Mouse (Mus musculus) limb, embryonic 12.5 days (tissue): ENCODE results near the gene Gm37240. TPM values are rescaled to one million over a fixed set of nuclear protein-coding genes. Genes with fewer than 3 reads are reported as not detected.

Experiments
- ATAC-seq: fragments of 200-750 bp; cut with Nextera tagmentation; 2 replicates; pipeline ENCODE4 v1.8.0; 2017; ENCODE audit warnings: low read depth, moderate TSS enrichment; ENCODE audit not compliant: insufficient number of reproducible peaks, insufficient read depth, low FRiP score, low TSS enrichment
- H3K27ac ChIP-seq: fragments of 300-500 bp; sonication (generic); 2 replicates; pipeline ENCODE4 v1.5.1; 2016; ENCODE audit warnings: mild to moderate bottlenecking, moderate library complexity
- H3K27me3 ChIP-seq: fragments of 300-500 bp; sonication (generic); 2 replicates; pipeline ENCODE4 v1.6.1; 2016; ENCODE audit warnings: mild to moderate bottlenecking, moderate library complexity
- H3K36me3 ChIP-seq: fragments of 300-500 bp; sonication (generic); 2 replicates; pipeline ENCODE4 v1.6.1; 2016; ENCODE audit warnings: mild to moderate bottlenecking, moderate library complexity
- H3K4me1 ChIP-seq: fragments of 300-500 bp; sonication (generic); replicated peaks from 2 replicates; pipeline ENCODE4 v1.6.1; 2016
- H3K4me2 ChIP-seq: fragments of 300-500 bp; sonication (generic); 2 replicates; pipeline ENCODE4 v1.6.1; 2016; ENCODE audit warnings: mild to moderate bottlenecking, moderate library complexity
- H3K4me3 ChIP-seq: fragments of 300-500 bp; sonication (generic); replicated peaks from 2 replicates; pipeline ENCODE4 v1.5.1; 2016; ENCODE audit warnings: mild to moderate bottlenecking
- H3K9ac ChIP-seq: fragments of 300-500 bp; sonication (generic); replicated peaks from 2 replicates; pipeline ENCODE4 v1.6.1; 2016; ENCODE audit warnings: mild to moderate bottlenecking, moderate library complexity
- H3K9me3 ChIP-seq: fragments of 300-500 bp; sonication (generic); 2 replicates; pipeline ENCODE4 v1.6.1; 2016; ENCODE audit warnings: mild to moderate bottlenecking, moderate library complexity
- WGBS: fragments of 180-500 bp; shearing (Covaris S2); methylation state at CpG from one replicate; pipeline ENCODE4 v1.1.7; 2016; 5-methylcytosine and 5-hydroxymethylcytosine counted together
- polyA plus RNA-seq: library from polyadenylated mRNA; unstranded; fragments of >200 nt; fragmentation: Nextera tagmentation; extraction: Ambion mirVana; gene quantifications from 2 replicates; pipeline ENCODE4 v1.2.1, GENCODE M21; 2016

The Gm37240 gene
- polyA plus RNA-seq, 1 experiment from 2014 or later = 3.4 TPM

DNA sequence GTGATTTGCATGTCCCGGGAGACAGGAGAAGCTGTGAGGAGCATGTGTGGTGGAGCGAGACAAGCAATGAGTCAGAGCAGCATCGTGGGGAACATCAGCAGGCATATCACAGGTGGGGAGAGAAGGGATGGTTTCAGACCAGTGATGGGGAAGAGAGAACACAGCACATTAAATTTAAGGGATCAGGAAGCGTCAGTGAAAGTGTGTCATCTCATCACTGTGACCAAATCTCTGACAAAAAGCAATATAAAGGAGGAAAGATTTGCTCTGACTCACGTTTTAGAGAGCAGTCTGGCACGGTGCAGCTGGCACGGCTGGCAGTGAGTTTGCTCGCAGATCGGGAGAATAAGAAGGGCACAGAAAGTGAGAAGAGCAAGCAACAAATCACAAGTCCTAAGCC lies 592.1 kb downstream of the Gm37240 start:
- Histone ChIP-seq H3K4me1 (peaks cover 5% of the 10 kb centered on the region; the same call in 1 of the 2 replicates), H3K27ac (no peak overlapping the region), H3K9me3 (no peaks in the 10 kb centered on the region), H3K4me2 (no peak overlapping the region), H3K36me3 (no peaks in the 10 kb centered on the region), H3K4me3 (no peak overlapping the region), H3K27me3 (no peaks in the 10 kb centered on the region), H3K9ac (no peak overlapping the region)
- 85% methylated on average over 9 of the region's 9 CpGs for WGBS
- no peak for ATAC-seq

DNA sequence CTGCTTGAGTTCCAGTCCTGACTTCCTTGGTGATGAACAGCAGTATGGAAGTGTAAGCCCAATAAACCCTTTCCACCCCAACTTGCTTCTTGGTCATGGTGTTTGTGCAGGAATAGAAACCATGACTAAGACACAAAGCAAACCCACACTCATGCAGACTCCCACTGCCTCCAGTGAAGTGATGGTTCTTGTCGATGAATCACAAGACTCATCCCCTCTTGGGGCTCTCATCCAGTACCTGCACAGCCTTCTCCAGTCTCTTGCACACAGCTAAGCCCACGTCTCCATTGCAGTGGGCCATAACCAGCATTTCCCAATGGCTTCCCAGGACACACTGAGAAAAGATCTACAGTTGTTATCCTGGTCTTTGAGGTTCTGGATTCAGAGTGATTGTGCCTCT lies 599.7 kb downstream of the Gm37240 start:
- no peak for ATAC-seq
- Histone ChIP-seq H3K9me3 (no peaks in the 10 kb centered on the region), H3K9ac (no peak overlapping the region), H3K4me3 (no peak overlapping the region), H3K4me2 (no peak overlapping the region), H3K36me3 (no peaks in the 10 kb centered on the region), H3K27me3 (no peaks in the 10 kb centered on the region), H3K4me1 (no peaks in the 10 kb centered on the region), H3K27ac (no peak overlapping the region)
- 80% methylated on average over 2 of the region's 2 CpGs for WGBS

DNA sequence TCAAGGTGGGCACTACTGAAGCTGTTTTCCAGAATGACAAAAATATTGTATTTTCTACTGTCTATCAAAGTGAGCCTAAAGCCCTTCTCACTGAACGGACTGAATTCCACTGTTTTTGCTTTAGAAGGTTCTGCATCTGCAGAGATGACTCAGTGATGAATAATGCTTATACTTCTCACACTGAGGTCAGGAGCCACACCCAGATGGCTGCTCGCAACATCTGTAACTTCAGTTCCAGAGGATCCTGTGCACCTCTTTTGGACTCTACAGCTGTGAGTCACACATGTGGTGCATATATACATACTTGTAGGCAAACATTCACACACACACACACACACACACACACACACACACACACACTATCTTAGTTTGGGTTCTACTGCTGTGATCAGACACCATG lies 602.8 kb downstream of the Gm37240 start:
- H3K27me3 ChIP-seq = no peaks in the 10 kb centered on the region
- no peak overlapping the region for H3K9ac ChIP-seq
- H3K4me3 ChIP-seq = no peak overlapping the region
- no peaks in the 10 kb centered on the region for H3K36me3 ChIP-seq
- H3K27ac ChIP-seq = no peak overlapping the region
- no peaks in the 10 kb centered on the region for H3K4me1 ChIP-seq
- WGBS = 84% methylated on average over 2 of the region's 2 CpGs
- no peak for ATAC-seq
- H3K4me2 ChIP-seq = no peak overlapping the region
- H3K9me3 ChIP-seq = no peaks in the 10 kb centered on the region

DNA sequence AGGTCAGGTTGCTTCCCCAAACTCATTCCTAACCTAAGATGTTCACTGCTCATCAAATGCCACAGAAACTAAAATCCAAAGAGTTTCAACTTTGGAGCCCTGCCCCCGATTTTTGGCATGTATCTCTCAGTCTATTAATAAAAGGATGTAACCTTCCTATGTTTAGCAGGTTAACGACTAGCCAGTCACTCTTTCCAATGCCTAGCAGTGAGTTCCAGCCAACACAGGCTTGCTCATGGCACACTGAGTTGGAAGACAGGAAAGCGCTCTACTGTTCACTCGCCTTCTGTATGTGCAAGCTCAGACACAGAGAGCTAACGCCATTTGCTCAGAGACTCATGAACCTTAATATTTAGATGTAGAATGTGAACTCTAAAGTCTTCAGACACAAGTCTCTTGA lies 604.5 kb downstream of the Gm37240 start:
- H3K9ac ChIP-seq = no peak overlapping the region
- ATAC-seq = no peak
- no peak overlapping the region for H3K27ac ChIP-seq
- H3K4me2 ChIP-seq = no peak overlapping the region
- no peaks in the 10 kb centered on the region for H3K4me1 ChIP-seq
- no peaks in the 10 kb centered on the region for H3K36me3 ChIP-seq
- WGBS = 89% methylated on average over 5 of the region's 5 CpGs
- H3K27me3 ChIP-seq = no peaks in the 10 kb centered on the region
- H3K9me3 ChIP-seq = no peaks in the 10 kb centered on the region
- H3K4me3 ChIP-seq = no peak overlapping the region

DNA sequence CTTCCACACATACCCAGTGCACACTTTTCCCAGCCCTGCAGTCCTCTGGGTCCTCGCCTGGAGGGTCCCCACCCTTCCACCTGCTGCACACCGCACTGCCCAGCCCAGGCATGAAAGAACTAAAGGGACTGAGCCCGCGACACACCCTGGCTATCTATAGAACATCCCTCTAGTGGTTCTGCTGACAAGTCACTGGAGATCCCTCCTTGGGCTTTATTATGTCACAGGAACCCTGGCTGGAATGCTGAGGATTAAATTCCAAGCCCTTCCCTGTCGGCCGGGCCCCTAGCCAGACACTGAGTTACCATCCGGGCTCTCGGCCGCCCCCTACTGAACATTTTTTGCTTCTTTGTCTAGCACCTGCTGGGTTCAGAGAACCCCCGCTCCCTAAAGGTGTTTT lies 612.2 kb downstream of the Gm37240 start:
- Histone ChIP-seq H3K27me3 (no peaks in the 10 kb centered on the region), H3K4me1 (no peaks in the 10 kb centered on the region), H3K9ac (no peak overlapping the region), H3K27ac (no peak overlapping the region), H3K4me3 (no peak overlapping the region), H3K36me3 (no peaks in the 10 kb centered on the region), H3K4me2 (no peak overlapping the region), H3K9me3 (no peaks in the 10 kb centered on the region)
- WGBS = 57% methylated on average over 10 of the region's 10 CpGs
- ATAC-seq = peak; percentile 63; the same call in 1 of the 2 replicates

DNA sequence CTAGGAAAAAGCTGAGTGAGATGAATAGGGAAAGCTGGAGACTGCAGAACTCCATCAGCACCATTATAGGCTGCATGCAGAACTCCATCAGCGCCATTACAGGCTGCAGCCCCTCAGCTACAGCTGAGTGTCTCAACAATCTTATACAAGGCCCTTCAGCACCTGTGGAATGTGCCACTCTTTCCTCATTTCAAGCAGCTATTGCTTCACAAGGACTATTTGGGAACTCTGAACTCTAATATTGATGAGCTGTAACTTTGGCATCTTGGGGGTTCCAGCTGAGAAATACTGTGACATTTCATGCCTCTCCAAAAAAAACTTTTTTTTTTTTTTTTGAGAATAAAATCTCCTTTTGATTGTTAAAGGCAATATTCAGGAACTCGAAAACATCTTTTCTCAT lies 615.8 kb downstream of the Gm37240 start:
- H3K4me2 ChIP-seq = no peak overlapping the region
- no peak for ATAC-seq
- no peaks in the 10 kb centered on the region for H3K36me3 ChIP-seq
- WGBS = 82% methylated on average over 2 of the region's 2 CpGs
- H3K27me3 ChIP-seq = no peaks in the 10 kb centered on the region
- H3K4me1 ChIP-seq = no peaks in the 10 kb centered on the region
- H3K4me3 ChIP-seq = no peak overlapping the region
- no peak overlapping the region for H3K27ac ChIP-seq
- H3K9ac ChIP-seq = no peak overlapping the region
- H3K9me3 ChIP-seq = no peaks in the 10 kb centered on the region

DNA sequence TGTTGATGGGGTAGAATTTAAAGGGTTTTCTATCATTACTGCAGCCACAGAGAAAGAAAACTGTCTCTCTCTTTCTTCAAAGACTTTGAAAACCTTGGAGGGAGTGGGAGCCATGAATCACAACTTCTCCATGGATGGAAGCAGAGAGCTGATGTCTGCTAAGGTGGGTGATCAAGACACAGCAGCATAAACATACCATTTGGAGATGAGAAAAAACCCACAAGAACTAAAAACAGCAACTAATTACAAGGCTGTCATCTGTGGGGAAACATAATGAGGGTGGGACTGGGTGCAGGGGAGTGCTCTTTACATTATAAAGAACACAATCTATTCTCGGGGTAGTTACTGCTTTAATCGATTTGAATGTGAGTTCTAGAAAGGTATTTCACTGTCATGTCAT lies 622.4 kb downstream of the Gm37240 start:
- H3K36me3 ChIP-seq = no peaks in the 10 kb centered on the region
- H3K4me3 ChIP-seq = no peak overlapping the region
- no peak overlapping the region for H3K4me2 ChIP-seq
- H3K9ac ChIP-seq = no peak overlapping the region
- ATAC-seq = no peak
- H3K27ac ChIP-seq = no peak overlapping the region
- no peaks in the 10 kb centered on the region for H3K9me3 ChIP-seq
- no peaks in the 10 kb centered on the region for H3K4me1 ChIP-seq
- WGBS = 78% methylated on average over 2 of the region's 2 CpGs
- H3K27me3 ChIP-seq = no peaks in the 10 kb centered on the region

DNA sequence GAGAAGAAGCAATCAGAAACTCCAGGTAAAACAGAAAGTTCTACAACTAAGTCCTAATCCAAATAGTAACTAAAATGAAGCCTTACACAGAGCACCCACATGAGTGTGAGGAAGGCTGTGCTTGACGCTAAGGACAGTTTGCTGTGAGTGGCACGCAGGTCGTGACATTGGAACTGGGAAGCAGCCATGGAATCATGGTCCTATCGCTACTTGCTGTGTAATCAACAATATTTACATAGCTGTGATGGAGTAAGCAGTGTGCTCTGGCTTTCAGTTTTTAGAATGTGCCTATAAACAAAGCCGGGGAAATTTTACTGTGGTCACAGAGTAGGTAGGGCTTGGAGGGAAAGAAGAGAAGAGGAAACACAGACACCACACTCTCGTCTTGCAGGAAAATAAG lies 622.8 kb downstream of the Gm37240 start:
- no peaks in the 10 kb centered on the region for H3K4me1 ChIP-seq
- no peak overlapping the region for H3K27ac ChIP-seq
- no peak overlapping the region for H3K4me3 ChIP-seq
- H3K9me3 ChIP-seq = no peaks in the 10 kb centered on the region
- WGBS = 78% methylated on average over 6 of the region's 6 CpGs
- no peaks in the 10 kb centered on the region for H3K27me3 ChIP-seq
- no peaks in the 10 kb centered on the region for H3K36me3 ChIP-seq
- no peak overlapping the region for H3K9ac ChIP-seq
- H3K4me2 ChIP-seq = no peak overlapping the region
- no peak for ATAC-seq

DNA sequence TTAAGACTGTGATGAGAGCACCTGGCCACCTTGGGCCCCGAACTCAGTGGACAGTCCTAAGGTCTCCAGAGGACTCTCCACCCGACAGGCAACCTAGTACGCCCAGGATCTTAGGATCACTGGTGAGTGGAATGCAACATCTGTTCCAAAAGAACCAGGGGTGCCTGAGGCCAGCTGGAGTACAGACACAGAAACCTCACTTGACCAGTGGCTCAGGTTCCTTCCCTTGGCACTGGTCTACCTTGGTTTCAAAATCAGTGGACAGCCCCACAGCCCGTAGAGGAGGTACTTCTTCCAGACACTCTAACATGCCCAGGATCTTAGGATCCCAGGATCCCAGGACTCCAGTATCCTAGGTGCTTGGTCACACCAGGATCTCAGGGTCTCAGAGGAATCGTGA lies 632.8 kb downstream of the Gm37240 start:
- Histone ChIP-seq H3K4me1 (no peaks in the 10 kb centered on the region), H3K4me2 (no peak overlapping the region), H3K9me3 (no peaks in the 10 kb centered on the region), H3K27ac (no peak overlapping the region), H3K36me3 (no peaks in the 10 kb centered on the region), H3K9ac (no peak overlapping the region), H3K4me3 (no peak overlapping the region), H3K27me3 (no peaks in the 10 kb centered on the region)
- no peak for ATAC-seq
- WGBS = 80% methylated on average over 5 of the region's 5 CpGs

DNA sequence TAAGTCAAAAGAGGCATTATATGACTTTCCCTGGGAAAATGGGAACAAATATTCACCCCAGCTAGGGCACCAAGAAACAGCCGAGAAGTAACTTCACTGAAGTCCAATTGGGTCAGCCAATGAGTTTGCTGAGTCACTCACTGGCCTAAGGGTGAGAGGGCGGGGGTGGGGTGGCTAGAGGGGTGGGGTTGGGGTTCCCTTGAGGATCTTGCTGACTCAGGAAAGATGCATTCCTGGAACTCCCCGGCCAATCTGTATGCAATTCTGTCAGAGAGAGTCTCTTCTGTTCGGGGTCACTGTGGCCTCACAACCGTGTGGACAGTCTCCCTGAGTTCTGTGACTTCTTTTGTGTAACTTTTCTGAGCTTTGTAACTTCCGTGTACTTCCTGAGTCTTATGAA lies 635.7 kb downstream of the Gm37240 start:
- Histone ChIP-seq H3K9me3 (no peaks in the 10 kb centered on the region), H3K27ac (no peak overlapping the region), H3K9ac (no peak overlapping the region), H3K4me2 (no peak overlapping the region), H3K4me1 (no peaks in the 10 kb centered on the region), H3K4me3 (no peak overlapping the region), H3K27me3 (no peaks in the 10 kb centered on the region), H3K36me3 (no peaks in the 10 kb centered on the region)
- ATAC-seq = no peak
- 79% methylated on average over 6 of the region's 6 CpGs for WGBS

DNA sequence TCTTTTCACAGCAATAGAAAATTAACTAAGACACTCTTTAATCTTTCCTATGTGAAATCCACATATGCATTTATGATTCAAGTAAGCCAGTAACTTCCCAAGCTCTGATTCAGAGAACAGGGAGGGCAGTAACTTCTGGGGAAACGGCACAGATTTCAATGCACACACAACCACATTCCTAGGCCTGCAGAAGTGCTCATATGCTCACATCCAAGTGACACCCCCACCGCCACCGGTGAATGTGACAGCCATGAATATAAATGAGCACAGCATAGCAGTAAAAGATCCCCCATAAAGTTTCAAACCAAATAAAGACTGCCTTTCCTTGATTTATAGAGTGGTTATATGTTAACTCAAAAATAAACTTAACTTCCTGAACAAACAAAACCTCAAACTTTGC lies 641.2 kb downstream of the Gm37240 start:
- WGBS = 59% methylated on average over 3 of the region's 3 CpGs
- H3K27me3 ChIP-seq = no peaks in the 10 kb centered on the region
- H3K27ac ChIP-seq = no peak overlapping the region
- no peak overlapping the region for H3K4me3 ChIP-seq
- no peaks in the 10 kb centered on the region for H3K9me3 ChIP-seq
- H3K9ac ChIP-seq = no peak overlapping the region
- no peaks in the 10 kb centered on the region for H3K36me3 ChIP-seq
- no peaks in the 10 kb centered on the region for H3K4me1 ChIP-seq
- no peak overlapping the region for H3K4me2 ChIP-seq
- ATAC-seq = no peak

DNA sequence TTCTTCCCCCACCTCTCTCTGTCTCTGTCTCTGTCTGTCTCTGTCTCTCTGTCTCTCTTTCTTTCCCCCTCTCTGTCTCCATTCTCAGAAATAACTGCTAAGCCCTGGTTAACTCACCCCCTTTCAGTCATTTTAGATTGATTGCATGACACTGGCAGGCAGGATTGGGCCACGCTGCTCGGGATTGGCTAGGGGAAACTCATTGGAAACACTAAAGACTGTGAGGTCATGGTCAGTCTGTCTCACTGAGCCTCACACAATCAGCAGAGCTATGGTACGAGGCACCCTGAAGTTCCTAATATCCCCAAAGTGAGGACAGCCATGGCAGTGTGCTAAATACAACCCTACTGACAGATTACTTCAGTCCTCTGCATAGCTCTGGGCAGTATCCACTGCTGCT lies 650.8 kb downstream of the Gm37240 start:
- Histone ChIP-seq H3K9me3 (no peaks in the 10 kb centered on the region), H3K4me3 (no peak overlapping the region), H3K27me3 (no peaks in the 10 kb centered on the region), H3K4me2 (no peak overlapping the region), H3K4me1 (no peaks in the 10 kb centered on the region), H3K27ac (no peak overlapping the region), H3K36me3 (no peaks in the 10 kb centered on the region), H3K9ac (no peak overlapping the region)
- ATAC-seq = no peak
- WGBS = 67% methylated on average over 3 of the region's 3 CpGs
